Mouse (Mus musculus): Measurements from ENCODE around the gene Olfr530.

Olfr530 gene

GRCm38 (mm10) chr7:140376231-140376630 lies at the start of gene Olfr530:
Gene Olfr530 (minus strand): TSS chr7:140376331.
- TF ChIP-seq NANOG (IDR thresholded peaks at IDR 0.05; ENCODE audit: borderline replicate concordance, low read length) (no peak), POU5F1 (IDR thresholded peaks at IDR 0.05; ENCODE audit: borderline replicate concordance, low read length) (no peak), CTCF (conservative IDR thresholded peaks at IDR 0.05; ENCODE audit: low read length) (no peak)
- no peaks in the 10 kb centered on the region for H3K36me3 ChIP-seq (ENCODE audit: insufficient read depth, low read length)

GRCm38 (mm10) chr7:140421539-140421938 lies 45.4 kb upstream of the Olfr530 start, which contains the start of gene Olfr532:
Gene Olfr532 (minus strand): TSS chr7:140421639.
- no peak for TF ChIP-seq POU5F1 (IDR thresholded peaks at IDR 0.05; ENCODE audit: borderline replicate concordance, low read length)
- Histone ChIP-seq H3K4me3 (replicated peaks; ENCODE audit: low read length) (no peak within 1 kb of the TSS), H3K9me3 (ENCODE audit: low read length) (no peaks in the 10 kb centered on the region), H3K36me3 (ENCODE audit: insufficient read depth, low read length) (no peaks in the 10 kb centered on the region), H3K27me3 (ENCODE audit: insufficient read depth, low read length) (no peaks in the 10 kb centered on the region), H3K4me1 (replicated peaks; ENCODE audit: low read depth, low read length) (no peaks in the 10 kb centered on the region)

More at GRCm38 (mm10) chr7:140376231-140376630, at the start of gene Olfr530:
- no peak within 1 kb of the TSS for H3K4me3 ChIP-seq (replicated peaks; ENCODE audit: low read length)
- no peaks in the 10 kb centered on the region for H3K9me3 ChIP-seq (ENCODE audit: low read length)
- no peaks in the 10 kb centered on the region for H3K4me1 ChIP-seq (replicated peaks; ENCODE audit: low read depth, low read length)
- no peaks in the 10 kb centered on the region for H3K27me3 ChIP-seq (ENCODE audit: insufficient read depth, low read length)

DNA sequence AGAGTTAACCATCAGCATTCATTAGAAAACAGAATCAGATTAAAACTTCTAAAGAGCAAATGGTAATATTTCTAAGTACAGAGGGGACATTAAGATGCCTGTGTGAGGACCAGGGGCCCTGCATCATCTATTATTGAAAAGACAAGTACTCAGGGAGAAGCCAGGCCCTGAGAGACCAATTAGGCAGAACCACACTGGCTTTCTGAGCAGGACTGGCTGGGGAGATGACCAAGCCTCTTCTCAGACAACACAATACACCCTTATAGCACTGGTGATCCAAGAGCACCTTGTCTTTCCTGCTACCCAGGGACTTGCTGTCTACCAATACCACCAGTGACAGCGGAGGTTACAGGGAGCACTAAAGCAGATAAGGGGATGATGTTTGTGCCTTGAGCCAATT lies 26.7 kb upstream of the Olfr530 start, which contains the start of gene Olfr531:
Gene Olfr531, minus strand, starts transcription at position 101 of the 400 bp plus-strand sequence.
- H3K4me1 ChIP-seq (replicated peaks; ENCODE audit: low read depth, low read length), result no peaks in the 10 kb centered on the region
- H3K27me3 ChIP-seq (ENCODE audit: insufficient read depth, low read length), result no peaks in the 10 kb centered on the region
- peaks cover 2% of the 10 kb centered on the region; the same call in 1 of the 2 replicates for H3K9me3 ChIP-seq (ENCODE audit: low read length)
- no peak within 1 kb of the TSS for H3K4me3 ChIP-seq (replicated peaks; ENCODE audit: low read length)
- H3K36me3 ChIP-seq (ENCODE audit: insufficient read depth, low read length), result no peaks in the 10 kb centered on the region
- TF ChIP-seq CTCF (conservative IDR thresholded peaks at IDR 0.05; ENCODE audit: low read length) (no peak), POU5F1 (IDR thresholded peaks at IDR 0.05; ENCODE audit: borderline replicate concordance, low read length) (no peak), NANOG (IDR thresholded peaks at IDR 0.05; ENCODE audit: borderline replicate concordance, low read length) (no peak)

DNA sequence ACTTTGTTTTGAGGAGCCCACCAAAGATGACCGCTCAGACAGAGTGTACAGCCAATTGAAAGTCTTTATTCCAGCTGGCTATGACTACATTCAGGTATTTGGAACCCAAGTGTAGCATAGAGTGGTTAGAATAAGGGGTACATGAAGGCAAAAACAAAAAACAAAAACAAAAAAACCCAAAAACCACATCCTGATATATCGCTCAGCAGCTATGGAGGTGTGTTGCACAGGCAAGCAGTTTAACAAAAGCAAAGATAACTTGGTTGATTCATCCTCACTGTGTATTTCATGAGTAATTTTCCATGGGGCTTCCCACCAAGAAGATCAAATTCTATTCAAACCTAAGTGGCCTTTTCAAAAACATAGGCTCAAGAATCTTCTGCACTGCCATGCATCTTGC lies 780 bp upstream of the Olfr530 start:
- Histone ChIP-seq H3K4me1 (replicated peaks; ENCODE audit: low read depth, low read length) (no peaks in the 10 kb centered on the region), H3K36me3 (ENCODE audit: insufficient read depth, low read length) (no peaks in the 10 kb centered on the region), H3K4me3 (replicated peaks; ENCODE audit: low read length) (no peak overlapping the region), H3K27me3 (ENCODE audit: insufficient read depth, low read length) (no peaks in the 10 kb centered on the region), H3K9me3 (ENCODE audit: low read length) (no peaks in the 10 kb centered on the region)
- no peak for TF ChIP-seq CTCF (conservative IDR thresholded peaks at IDR 0.05; ENCODE audit: low read length)
- TF ChIP-seq NANOG (IDR thresholded peaks at IDR 0.05; ENCODE audit: borderline replicate concordance, low read length), result no peak
- TF ChIP-seq POU5F1 (IDR thresholded peaks at IDR 0.05; ENCODE audit: borderline replicate concordance, low read length), result no peak

DNA sequence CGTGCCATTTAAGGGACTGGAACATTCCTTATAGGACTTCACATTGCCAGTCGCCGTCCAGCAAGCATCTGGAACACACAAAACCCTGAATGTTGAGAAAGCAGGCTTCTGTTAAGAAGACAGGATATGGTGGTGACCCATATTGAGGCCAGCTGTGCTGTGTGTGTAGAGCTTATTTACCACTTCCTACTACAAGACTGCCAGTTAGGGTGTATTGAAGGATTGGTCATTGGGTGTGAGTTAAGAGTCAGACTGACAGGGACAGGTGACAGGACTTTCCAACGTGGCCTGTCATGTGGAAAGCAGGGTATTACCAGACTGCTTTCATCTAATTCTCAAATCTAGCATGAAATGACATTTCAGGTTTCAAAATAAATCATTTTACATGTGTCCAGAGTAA lies 1.8 kb downstream of the Olfr530 start:
- TF ChIP-seq NANOG (IDR thresholded peaks at IDR 0.05; ENCODE audit: borderline replicate concordance, low read length) (no peak), CTCF (conservative IDR thresholded peaks at IDR 0.05; ENCODE audit: low read length) (no peak), POU5F1 (IDR thresholded peaks at IDR 0.05; ENCODE audit: borderline replicate concordance, low read length) (no peak)
- H3K27me3 ChIP-seq (ENCODE audit: insufficient read depth, low read length), result no peaks in the 10 kb centered on the region
- no peaks in the 10 kb centered on the region for H3K9me3 ChIP-seq (ENCODE audit: low read length)
- H3K4me3 ChIP-seq (replicated peaks; ENCODE audit: low read length), result no peak overlapping the region
- H3K36me3 ChIP-seq (ENCODE audit: insufficient read depth, low read length), result no peaks in the 10 kb centered on the region
- no peaks in the 10 kb centered on the region for H3K4me1 ChIP-seq (replicated peaks; ENCODE audit: low read depth, low read length)

- TF ChIP-seq NANOG (IDR thresholded peaks at IDR 0.05; ENCODE audit: borderline replicate concordance, low read length) (no peak), POU5F1 (IDR thresholded peaks at IDR 0.05; ENCODE audit: borderline replicate concordance, low read length) (no peak), CTCF (conservative IDR thresholded peaks at IDR 0.05; ENCODE audit: low read length) (no peak)
- no peaks in the 10 kb centered on the region for H3K4me1 ChIP-seq (replicated peaks; ENCODE audit: low read depth, low read length)
Observed at GRCm38 (mm10) chr7:140361571-140361970, 14.6 kb downstream of the Olfr530 start, which contains the start of gene Olfr60. Gene Olfr60 (minus strand): TSS chr7:140361671.

GRCm38 (mm10) chr7:140333717-140334116 lies 42.4 kb downstream of the Olfr530 start, which contains the start of gene Olfr527:
Gene Olfr527 (plus strand): TSS chr7:140334017.
- Histone ChIP-seq H3K27me3 (ENCODE audit: insufficient read depth, low read length) (no peaks in the 10 kb centered on the region), H3K4me3 (replicated peaks; ENCODE audit: low read length) (no peak within 1 kb of the TSS), H3K36me3 (ENCODE audit: insufficient read depth, low read length) (no peaks in the 10 kb centered on the region), H3K9me3 (ENCODE audit: low read length) (0 out of 2 replicates have a peak, but pooled peaks cover 4% of the 10 kb centered on the region), H3K4me1 (replicated peaks; ENCODE audit: low read depth, low read length) (no peaks in the 10 kb centered on the region)
- TF ChIP-seq NANOG (IDR thresholded peaks at IDR 0.05; ENCODE audit: borderline replicate concordance, low read length), result no peak
- TF ChIP-seq CTCF (conservative IDR thresholded peaks at IDR 0.05; ENCODE audit: low read length), result no peak
- no peak for TF ChIP-seq POU5F1 (IDR thresholded peaks at IDR 0.05; ENCODE audit: borderline replicate concordance, low read length)

More at GRCm38 (mm10) chr7:140361571-140361970, 14.6 kb downstream of the Olfr530 start, which contains the start of gene Olfr60:
- no peaks in the 10 kb centered on the region for H3K36me3 ChIP-seq (ENCODE audit: insufficient read depth, low read length)
- no peak within 1 kb of the TSS for H3K4me3 ChIP-seq (replicated peaks; ENCODE audit: low read length)
- no peaks in the 10 kb centered on the region for H3K27me3 ChIP-seq (ENCODE audit: insufficient read depth, low read length)
- no peaks in the 10 kb centered on the region for H3K9me3 ChIP-seq (ENCODE audit: low read length)

DNA sequence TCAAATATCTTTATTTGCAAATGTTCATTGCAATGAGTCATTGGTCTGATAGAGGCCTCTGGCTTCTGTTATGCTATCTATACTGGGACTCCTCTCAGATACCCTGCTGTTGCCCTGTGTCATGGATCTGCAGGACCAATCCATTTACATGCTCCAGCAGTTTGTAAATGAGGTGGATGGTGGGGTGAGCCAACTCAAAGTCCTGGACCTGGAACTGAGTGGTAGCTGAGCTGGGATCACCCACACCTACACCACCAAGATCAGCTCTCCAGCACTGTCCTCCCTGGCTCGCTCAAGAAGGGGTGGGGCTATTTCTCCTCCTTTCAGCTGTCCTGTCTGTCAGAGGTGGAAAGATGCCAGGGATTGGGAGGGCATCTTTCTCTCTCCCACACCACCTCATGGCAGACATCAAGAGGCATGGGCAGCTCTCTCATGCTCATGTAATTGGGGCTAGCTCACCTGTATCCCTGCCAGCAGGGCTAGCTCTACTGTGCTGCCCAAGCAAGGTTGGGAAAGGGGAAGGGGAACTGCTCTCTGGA lies 46.3 kb downstream of the Olfr530 start:
- Histone ChIP-seq H3K27me3 (ENCODE audit: insufficient read depth, low read length) (no peaks in the 10 kb centered on the region), H3K9me3 (ENCODE audit: low read length) (0 out of 2 replicates have a peak, but pooled peaks cover 3% of the 10 kb centered on the region), H3K4me1 (replicated peaks; ENCODE audit: low read depth, low read length) (no peaks in the 10 kb centered on the region), H3K36me3 (ENCODE audit: insufficient read depth, low read length) (no peaks in the 10 kb centered on the region), H3K4me3 (replicated peaks; ENCODE audit: low read length) (no peak overlapping the region)
- TF ChIP-seq POU5F1 (IDR thresholded peaks at IDR 0.05; ENCODE audit: borderline replicate concordance, low read length), result no peak
- TF ChIP-seq NANOG (IDR thresholded peaks at IDR 0.05; ENCODE audit: borderline replicate concordance, low read length), result no peak
- no peak for TF ChIP-seq CTCF (conservative IDR thresholded peaks at IDR 0.05; ENCODE audit: low read length)
